Comparison of ENCODE assay signal across 8 mouse cellular contexts in genomic region chr1:157076781-157077705, GRCm38 (mm10). TPM values are rescaled to one million over a fixed set of nuclear protein-coding genes. Genes with fewer than 3 reads are reported as not detected.
DNase-seq lines count a peak whose midpoint lies in the region; ATAC-seq and TF ChIP-seq lines count a peak whose summit lies in the region.

No protein-coding gene starts in this region.

- H3K4me2 ChIP-seq in forebrain, embryonic 13.5 days, result peak overlapping the region; percentile 4; the same call in 1 of the 2 replicates
- H3K4me2 ChIP-seq in heart, embryonic 16.5 days (ENCODE audit: low read depth, low read length), result peak overlapping the region; percentile 3; the same call in 1 of the 2 replicates
- H3K4me2 ChIP-seq in liver, embryonic 15.5 days, result peak overlapping the region; percentile 44
- H3K4me2 ChIP-seq in neural tube, embryonic 12.5 days (replicated peaks), result 0 out of 2 replicates have a peak overlapping the region, but pooled peaks have one; percentile 12

- peak; percentile 84 for TF ChIP-seq CTCF in E14TG2a.4 (conservative IDR thresholded peaks at IDR 0.05; ENCODE audit: low read length)

- DNase-seq in c-Kit-positive CD71-positive TER-119-negative erythroid progenitor cells, embryonic 14.5 days (ENCODE audit: low read depth), result peak; percentile 76
- DNase-seq in kidney, postnatal 4 days, result peak; percentile 96 to 97
- DNase-seq in telencephalon, adult 2 months (ENCODE audit: low read depth, low spot score), result peak; percentile 38

- 60% methylated on average over 43 of the region's 43 CpGs for WGBS in forebrain, embryonic 13.5 days
- 57% methylated on average over 43 of the region's 43 CpGs for WGBS in heart, embryonic 16.5 days
- 54% methylated on average over 43 of the region's 43 CpGs for WGBS in liver, embryonic 15.5 days (ENCODE audit: insufficient replicate concordance)
- 59% methylated on average over 43 of the region's 43 CpGs for WGBS in neural tube, embryonic 12.5 days

- H3K9me3 ChIP-seq in E14TG2a.4 (ENCODE audit: low read length), result no peaks in the 10 kb centered on the region
- H3K9me3 ChIP-seq in forebrain, embryonic 13.5 days (replicated peaks), result no peaks in the 10 kb centered on the region
- H3K9me3 ChIP-seq in heart, embryonic 16.5 days (replicated peaks; ENCODE audit: control insufficient read depth, low read length), result no peaks in the 10 kb centered on the region
- H3K9me3 ChIP-seq in liver, embryonic 15.5 days (replicated peaks), result no peaks in the 10 kb centered on the region
- H3K9me3 ChIP-seq in neural tube, embryonic 12.5 days, result no peaks in the 10 kb centered on the region

- peak overlapping the region; percentile 54 for H3K4me3 ChIP-seq in E14TG2a.4 (replicated peaks; ENCODE audit: low read length)
- H3K4me3 ChIP-seq in forebrain, embryonic 13.5 days, result no peak overlapping the region
- H3K4me3 ChIP-seq in heart, embryonic 16.5 days (ENCODE audit: low read length), result no peak overlapping the region
- H3K4me3 ChIP-seq in liver, embryonic 15.5 days (replicated peaks), result no peak overlapping the region
- no peak overlapping the region for H3K4me3 ChIP-seq in neural tube, embryonic 12.5 days

- ATAC-seq in forebrain, embryonic 13.5 days, result peak; percentile 25
- no peak; the same call in 1 of the 2 replicates for ATAC-seq in heart, embryonic 16.5 days (replicated peaks; ENCODE audit: extremely low read depth, insufficient read depth, low FRiP score)
- no peak for ATAC-seq in liver, embryonic 15.5 days (ENCODE audit: insufficient read depth)
- 0 out of 2 replicates have a peak, but pooled peaks have one; percentile 17 for ATAC-seq in neural tube, embryonic 12.5 days (ENCODE audit: low FRiP score, low read depth)

- H3K36me3 ChIP-seq in E14TG2a.4 (ENCODE audit: insufficient read depth, low read length), result no peaks in the 10 kb centered on the region
- no peaks in the 10 kb centered on the region for H3K36me3 ChIP-seq in forebrain, embryonic 13.5 days (ENCODE audit: poor library complexity, severe bottlenecking)
- no peaks in the 10 kb centered on the region for H3K36me3 ChIP-seq in heart, embryonic 16.5 days (ENCODE audit: control insufficient read depth, insufficient read depth)
- no peaks in the 10 kb centered on the region for H3K36me3 ChIP-seq in liver, embryonic 15.5 days (replicated peaks)
- no peaks in the 10 kb centered on the region for H3K36me3 ChIP-seq in neural tube, embryonic 12.5 days

- 0 out of 2 replicates have a peak, but pooled peaks cover 3% of the 10 kb centered on the region for H3K27me3 ChIP-seq in E14TG2a.4 (ENCODE audit: insufficient read depth, low read length)
- H3K27me3 ChIP-seq in forebrain, embryonic 13.5 days, result no peaks in the 10 kb centered on the region
- H3K27me3 ChIP-seq in heart, embryonic 16.5 days (ENCODE audit: control insufficient read depth, insufficient read depth, low read length), result no peaks in the 10 kb centered on the region
- H3K27me3 ChIP-seq in liver, embryonic 15.5 days, result no peaks in the 10 kb centered on the region
- H3K27me3 ChIP-seq in neural tube, embryonic 12.5 days (replicated peaks), result no peaks in the 10 kb centered on the region

- no peak overlapping the region for H3K9ac ChIP-seq in forebrain, embryonic 13.5 days
- no peak overlapping the region for H3K9ac ChIP-seq in heart, embryonic 16.5 days (ENCODE audit: low read length)
- H3K9ac ChIP-seq in liver, embryonic 15.5 days, result no peak overlapping the region
- H3K9ac ChIP-seq in neural tube, embryonic 12.5 days, result no peak overlapping the region

- H3K27ac ChIP-seq in forebrain, embryonic 13.5 days, result no peak overlapping the region
- no peak overlapping the region for H3K27ac ChIP-seq in heart, embryonic 16.5 days (ENCODE audit: low read length)
- H3K27ac ChIP-seq in liver, embryonic 15.5 days (replicated peaks), result no peak overlapping the region
- H3K27ac ChIP-seq in neural tube, embryonic 12.5 days, result no peak overlapping the region

- H3K4me1 ChIP-seq in E14TG2a.4 (replicated peaks; ENCODE audit: low read depth, low read length), result peaks cover 64% of the 10 kb centered on the region
- H3K4me1 ChIP-seq in forebrain, embryonic 13.5 days, result peaks cover 32% of the 10 kb centered on the region
- peaks cover 20% of the 10 kb centered on the region for H3K4me1 ChIP-seq in heart, embryonic 16.5 days (ENCODE audit: control insufficient read depth, insufficient read depth, low read length)
- peaks cover 15% of the 10 kb centered on the region for H3K4me1 ChIP-seq in liver, embryonic 15.5 days (replicated peaks)
- peaks cover 5% of the 10 kb centered on the region; the same call in 1 of the 2 replicates for H3K4me1 ChIP-seq in neural tube, embryonic 12.5 days

RNA-seq across cellular contexts. Expression of gene Tex35, which starts 31.4 kb away (rescaled TPM):
- not detected in 2 replicates for polyA plus RNA-seq in forebrain, embryonic 13.5 days (2015; fragmentation: Nextera tagmentation; extraction: Ambion mirVana)
- polyA plus RNA-seq in heart, embryonic 16.5 days (2015; fragmentation: Nextera tagmentation; extraction: Ambion mirVana), result not detected in 2 replicates
- polyA plus RNA-seq in liver, embryonic 15.5 days (2015; fragmentation: Nextera tagmentation; extraction: Ambion mirVana), result not detected in 2 replicates
- polyA plus RNA-seq in neural tube, embryonic 12.5 days (2016; fragmentation: Nextera tagmentation; extraction: Ambion mirVana), result not detected in 2 replicates

Comparison
In these comparisons a context has a peak if more than half of its experiments do, and no peak if none do; other contexts are left out.
1. DNase-seq: peak in every context shown above with its lines; median percentile 96 in kidney, postnatal 4 days; 76 in c-Kit-positive CD71-positive TER-119-negative erythroid progenitor cells, embryonic 14.5 days; 38 in telencephalon, adult 2 months.
2. ATAC-seq: peak in forebrain, embryonic 13.5 days (single experiment) and neural tube, embryonic 12.5 days (single experiment); none in heart, embryonic 16.5 days (single experiment) and liver, embryonic 15.5 days (single experiment).
3. Peak in every context shown above with its lines, with median percentiles within 50 percentile points of each other: H3K4me2 ChIP-seq.